Mouse (Mus musculus) heart, adult 2 months (tissue): ENCODE measurements at regions not wholly inside any gene's neighbourhood (a gene's known extent, or its start where the extent isn't known, plus 50 kb on each side); places are given as distances from the start of the nearest gene placed in this dataset.
A peak's percentile ranks its signal among the peaks of the same experiment; 100 is the strongest.

Source experiments
- DNase-seq, 2 experiments: peaks; one replicate each; pipeline ENCODE4 v3.0.0; 2021
- H3K27ac ChIP-seq: fragments of 200-600 bp; 2 replicates; pipeline ENCODE4 v1.8.1; 2022
- H3K27me3 ChIP-seq: fragments of 200-500 bp; 2 replicates; pipeline ENCODE4 v1.6.1; 2012; ENCODE audit warnings: mild to moderate bottlenecking, low read length, inconsistent platforms, mixed read lengths; ENCODE audit not compliant: control insufficient read depth, insufficient read depth
- H3K36me3 ChIP-seq: fragments of 200-500 bp; 2 replicates; pipeline ENCODE4 v1.6.1; 2012; ENCODE audit warnings: low read length, inconsistent platforms; ENCODE audit not compliant: control insufficient read depth, insufficient read depth
- H3K4me1 ChIP-seq: fragments of 200-500 bp; 2 replicates; pipeline ENCODE4 v1.6.1; 2011; ENCODE audit warnings: low read length; ENCODE audit not compliant: control insufficient read depth, insufficient read depth
- H3K4me3 ChIP-seq: fragments of 200-600 bp; 2 replicates; pipeline ENCODE4 v1.8.1; 2022
- H3K79me2 ChIP-seq: fragments of 200-500 bp; replicated peaks from 2 replicates; pipeline ENCODE4 v1.6.1; 2012; ENCODE audit warnings: mild to moderate bottlenecking, inconsistent platforms, low read length, moderate library complexity, mixed read lengths; ENCODE audit not compliant: control insufficient read depth, insufficient read depth
- H3K9ac ChIP-seq: fragments of 200-500 bp; 2 replicates; pipeline ENCODE4 v1.6.1; 2012; ENCODE audit warnings: low read depth, mild to moderate bottlenecking, control low read depth, inconsistent platforms, low read length, mixed read lengths
- CTCF ChIP-seq: fragments of 200-600 bp; IDR thresholded peaks from 2 replicates; pipeline ENCODE4 v1.8.1; 2022; ENCODE audit warnings: antibody characterized with exemption, mild to moderate bottlenecking, moderate library complexity
- EP300 ChIP-seq: fragments of 200-500 bp; IDR thresholded peaks from 2 replicates; pipeline ENCODE4 v1.6.1; 2011; ENCODE audit warnings: low read depth, low read length, control low read depth; ENCODE audit not compliant: insufficient read depth
- POLR2A ChIP-seq: fragments of 200-500 bp; IDR thresholded peaks from 2 replicates; pipeline ENCODE4 v1.6.1; 2011; ENCODE audit warnings: mild to moderate bottlenecking, low read depth, low read length, control low read depth; ENCODE audit not compliant: insufficient read depth
- whole genome bisulfite sequencing: fragments of 180-500 bp; shearing (Covaris S2); methylation state at CpG from one replicate; pipeline ENCODE4 v1.1.7; 2018; 5-methylcytosine and 5-hydroxymethylcytosine counted together
- intact Hi-C: fragments of 180-260 bp; cut with DNase I; formaldehyde crosslinking; loops from one replicate; pipeline ENCODE4 v1.15.1; 2025

- H3K4me3 ChIP-seq, result no peak overlapping the region
- intact Hi-C loops, result no loop called here
- no peak overlapping the region for H3K27ac ChIP-seq
- H3K4me1 ChIP-seq, result no peaks in the 10 kb centered on the region
- H3K27me3 ChIP-seq, result no peaks in the 10 kb centered on the region
- no peak overlapping the region for H3K9ac ChIP-seq
- H3K36me3 ChIP-seq, result no peaks in the 10 kb centered on the region
- no peaks in the 10 kb centered on the region for H3K79me2 ChIP-seq
- TF ChIP-seq CTCF (no peak), EP300 (no peak), POLR2A (no peak)
- WGBS, result 76% methylated on average over 3 of the region's 3 CpGs
- DNase-seq, result no peak
Measured at GRCm38 (mm10) chr19:28157196-28157595, 146.2 kb upstream of the Rfx3 start.

- Histone ChIP-seq H3K27ac (no peak overlapping the region), H3K4me3 (no peak overlapping the region), H3K36me3 (no peaks in the 10 kb centered on the region), H3K79me2 (no peaks in the 10 kb centered on the region), H3K27me3 (no peaks in the 10 kb centered on the region), H3K4me1 (no peaks in the 10 kb centered on the region), H3K9ac (no peak overlapping the region)
- DNase-seq, result no peak
- intact Hi-C loops, result no loop called here
- WGBS, result 78% methylated on average over 10 of the region's 10 CpGs
- TF ChIP-seq POLR2A (no peak), EP300 (no peak)
Measured at GRCm38 (mm10) chr19:28137581-28137980, 126.6 kb upstream of the Rfx3 start.

- H3K27me3 ChIP-seq, result no peaks in the 10 kb centered on the region
- no peak overlapping the region for H3K9ac ChIP-seq
- H3K27ac ChIP-seq, result no peak overlapping the region
- 24% methylated on average over 1 of the region's 1 CpGs for WGBS
- no peaks in the 10 kb centered on the region for H3K79me2 ChIP-seq
- H3K4me3 ChIP-seq, result no peak overlapping the region
- H3K4me1 ChIP-seq, result no peaks in the 10 kb centered on the region
- no peak for TF ChIP-seq POLR2A
- TF ChIP-seq CTCF, result no peak
- TF ChIP-seq EP300, result no peak
- no peak for DNase-seq
- intact Hi-C loops, result no loop called here
- H3K36me3 ChIP-seq, result no peaks in the 10 kb centered on the region
Measured at GRCm38 (mm10) chr19:28134806-28135205, 123.8 kb upstream of the Rfx3 start.

GRCm38 (mm10) chr19:28111263-28112180, 100.6 kb upstream of the Rfx3 start:
- Histone ChIP-seq H3K27ac (no peak overlapping the region), H3K9ac (no peak overlapping the region), H3K4me1 (no peaks in the 10 kb centered on the region), H3K36me3 (no peaks in the 10 kb centered on the region), H3K79me2 (no peaks in the 10 kb centered on the region), H3K4me3 (no peak overlapping the region), H3K27me3 (no peaks in the 10 kb centered on the region)
- 78% methylated on average over 10 of the region's 10 CpGs for WGBS
- TF ChIP-seq CTCF (peak; percentile 43), EP300 (no peak)
- no peak for DNase-seq
- intact Hi-C loops, result no loop called here

- H3K4me3 ChIP-seq, result no peak overlapping the region
- no peak for DNase-seq
- no peaks in the 10 kb centered on the region for H3K79me2 ChIP-seq
- no peak overlapping the region for H3K27ac ChIP-seq
- no peak overlapping the region for H3K9ac ChIP-seq
- 22% methylated on average over 9 of the region's 9 CpGs for WGBS
- H3K36me3 ChIP-seq, result no peaks in the 10 kb centered on the region
- intact Hi-C loops, result no loop called here
- TF ChIP-seq EP300, result no peak
- TF ChIP-seq CTCF, result no peak
- no peak for TF ChIP-seq POLR2A
- no peaks in the 10 kb centered on the region for H3K27me3 ChIP-seq
- no peaks in the 10 kb centered on the region for H3K4me1 ChIP-seq
Measured at GRCm38 (mm10) chr19:28095620-28096019, 84.7 kb upstream of the Rfx3 start.

GRCm38 (mm10) chr19:28092252-28092651, 81.3 kb upstream of the Rfx3 start:
- no peak for DNase-seq
- intact Hi-C loops, result no loop called here
- H3K4me3 ChIP-seq, result no peak overlapping the region
- no peaks in the 10 kb centered on the region for H3K27me3 ChIP-seq
- no peaks in the 10 kb centered on the region for H3K4me1 ChIP-seq
- H3K27ac ChIP-seq, result no peak overlapping the region
- 83% methylated on average over 6 of the region's 6 CpGs for WGBS
- H3K36me3 ChIP-seq, result no peaks in the 10 kb centered on the region
- no peaks in the 10 kb centered on the region for H3K79me2 ChIP-seq
- no peak overlapping the region for H3K9ac ChIP-seq
- TF ChIP-seq CTCF (no peak), POLR2A (no peak), EP300 (no peak)
